Mouse (Mus musculus) intestine, postnatal 0 days (tissue): Measurements from ENCODE around the gene Psmb2. TPM values are rescaled to one million over a fixed set of nuclear protein-coding genes. Genes with fewer than 3 reads are reported as not detected.
A peak's percentile ranks its signal among the peaks of the same experiment; 100 is the strongest.

ENCODE experiments used
- ATAC-seq: fragments of 200-750 bp; cut with Nextera tagmentation; 2 replicates; pipeline ENCODE4 v1.8.0; 2017; ENCODE audit warnings: mild to moderate bottlenecking, moderate TSS enrichment, moderate library complexity
- H3K27ac ChIP-seq: fragments of 300-500 bp; sonication (generic); 2 replicates; pipeline ENCODE4 v1.5.1; 2014; ENCODE audit warnings: mild to moderate bottlenecking, low read depth, low read length, moderate library complexity
- H3K27me3 ChIP-seq: fragments of 300-500 bp; sonication (generic); replicated peaks from 2 replicates; pipeline ENCODE4 v1.6.1; 2014; ENCODE audit warnings: low read length, mixed read lengths; ENCODE audit not compliant: control insufficient read depth, insufficient read depth
- H3K36me3 ChIP-seq: fragments of 300-500 bp; sonication (generic); 2 replicates; pipeline ENCODE4 v1.6.1; 2014; ENCODE audit warnings: mild to moderate bottlenecking, moderate library complexity; ENCODE audit not compliant: control insufficient read depth, insufficient read depth
- H3K4me1 ChIP-seq: fragments of 300-500 bp; sonication (generic); replicated peaks from 2 replicates; pipeline ENCODE4 v1.6.1; 2014; ENCODE audit warnings: antibody characterized with exemption, low read length, mixed read lengths; ENCODE audit not compliant: control insufficient read depth, insufficient read depth
- H3K4me2 ChIP-seq: fragments of 300-500 bp; sonication (generic); replicated peaks from 2 replicates; pipeline ENCODE4 v1.6.1; 2014; ENCODE audit warnings: low read depth, mild to moderate bottlenecking, moderate library complexity
- H3K4me3 ChIP-seq: fragments of 300-500 bp; sonication (generic); 2 replicates; pipeline ENCODE4 v1.5.1; 2014; ENCODE audit warnings: low read depth, low read length
- H3K9ac ChIP-seq: fragments of 300-500 bp; sonication (generic); 2 replicates; pipeline ENCODE4 v1.6.1; 2014; ENCODE audit warnings: mild to moderate bottlenecking, low read depth, low read length
- H3K9me3 ChIP-seq: fragments of 300-500 bp; sonication (generic); 2 replicates; pipeline ENCODE4 v1.6.1; 2016; ENCODE audit warnings: mixed run types; ENCODE audit not compliant: control insufficient read depth
- CTCF ChIP-seq: sonication (generic); IDR thresholded peaks from 2 replicates; pipeline ENCODE4 v1.5.1; 2016; ENCODE audit warnings: low read depth, mild to moderate bottlenecking, control low read depth, antibody characterized with exemption, moderate library complexity
- WGBS: fragments of 180-500 bp; shearing (Covaris S2); extraction: QIAGEN DNeasy Blood & Tissue Kit; methylation state at CpG from one replicate; pipeline ENCODE4 v1.1.7; 2014; 5-methylcytosine and 5-hydroxymethylcytosine counted together
- polyA plus RNA-seq: library from polyadenylated mRNA; unstranded; fragments of >200 nt; fragmentation: Nextera tagmentation; extraction: Ambion mirVana; gene quantifications from 2 replicates; pipeline ENCODE4 v1.2.1, GENCODE M21; 2015

Gene Psmb2
- polyA plus RNA-seq, 1 experiment from 2014 or later: 381 TPM

GRCm38 (mm10) chr4:126734700-126735381 is 57.4 kb downstream of the Psmb2 start:
- H3K4me1 ChIP-seq: no peaks in the 10 kb centered on the region
- no peaks in the 10 kb centered on the region for H3K9me3 ChIP-seq
- WGBS: 4% methylated on average over 50 of the region's 51 CpGs
- no peaks in the 10 kb centered on the region for H3K36me3 ChIP-seq
- ATAC-seq: no peak
- H3K9ac ChIP-seq: no peak overlapping the region
- H3K4me2 ChIP-seq: peak overlapping the region; percentile 67
- peak overlapping the region; percentile 41 for H3K4me3 ChIP-seq
- TF ChIP-seq CTCF: no peak
- H3K27ac ChIP-seq: no peak overlapping the region
- H3K27me3 ChIP-seq: peaks cover 95% of the 10 kb centered on the region

DNA sequence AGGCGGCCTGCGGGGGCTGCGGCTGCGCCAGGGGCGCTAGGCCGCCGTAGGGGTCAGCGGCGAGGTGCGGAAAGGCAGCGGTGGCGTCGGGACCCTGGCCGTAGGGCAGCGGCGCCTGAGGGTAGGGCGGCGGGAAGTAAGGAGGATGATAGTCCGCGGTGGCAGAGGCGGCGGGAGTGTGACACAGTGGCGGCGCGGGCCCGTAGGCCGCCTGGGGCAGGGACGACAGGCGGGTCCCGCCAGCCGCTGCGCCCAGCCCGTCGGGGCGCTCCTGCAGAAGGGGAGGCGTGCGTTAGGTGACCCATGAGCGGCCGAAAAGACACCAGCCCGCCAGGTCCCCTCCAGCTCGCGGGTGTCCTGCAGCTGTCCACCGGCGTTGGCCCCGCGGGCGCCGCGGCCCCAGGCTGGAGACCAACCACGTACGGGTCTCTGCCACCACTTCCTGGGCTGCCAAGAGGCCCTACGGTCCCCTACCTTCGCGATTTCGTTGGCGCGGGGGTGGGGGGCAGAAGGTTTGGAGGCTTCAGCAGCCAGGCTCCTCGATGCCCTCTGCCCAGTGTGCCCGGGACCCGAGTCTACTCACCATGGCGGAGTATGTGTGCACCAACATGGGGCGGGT is 58.1 kb downstream of the Psmb2 start:
- TF ChIP-seq CTCF: no peak
- Histone ChIP-seq H3K4me3 (peak overlapping the region; percentile 41), H3K36me3 (no peaks in the 10 kb centered on the region), H3K9me3 (no peaks in the 10 kb centered on the region), H3K9ac (0 out of 2 replicates have a peak overlapping the region, but pooled peaks have one; percentile 22), H3K4me1 (no peaks in the 10 kb centered on the region), H3K4me2 (peak overlapping the region; percentile 67), H3K27ac (no peak overlapping the region), H3K27me3 (peaks cover 89% of the 10 kb centered on the region)
- 2% methylated on average over 58 of the region's 62 CpGs for WGBS
- 0 out of 2 replicates have a peak, but pooled peaks have one; percentile 28 for ATAC-seq

DNA sequence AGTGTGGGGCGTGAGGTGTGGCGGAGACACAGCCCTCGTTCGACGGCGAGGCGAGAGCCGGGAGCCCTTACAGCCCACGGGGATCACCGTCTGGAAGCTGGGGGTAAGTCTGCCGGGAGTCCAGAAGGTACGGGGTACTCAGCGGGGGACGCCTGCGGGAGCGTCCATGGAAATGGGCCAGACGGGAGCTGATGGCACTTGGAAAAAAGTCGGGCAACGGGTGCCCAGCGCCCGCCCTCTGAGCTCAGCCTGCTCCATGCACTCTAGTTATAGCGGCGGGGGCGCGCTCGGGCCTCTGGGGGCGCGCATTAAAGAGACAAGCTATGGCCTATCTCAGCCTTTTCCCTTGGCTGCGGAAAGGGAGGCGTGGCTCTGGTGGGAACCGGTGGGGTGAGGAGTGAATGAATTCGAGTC is 58.6 kb downstream of the Psmb2 start, which contains the start of gene Tfap2e:
TSS of gene Tfap2e (minus strand) at position 240 of the 414 bp plus-strand sequence.
- Histone ChIP-seq H3K4me1 (no peaks in the 10 kb centered on the region), H3K27me3 (peaks cover 84% of the 10 kb centered on the region), H3K36me3 (no peaks in the 10 kb centered on the region), H3K27ac (no peak within 1 kb of the TSS), H3K4me2 (peak within 1 kb of the TSS; percentile 67), H3K4me3 (peak within 1 kb of the TSS; percentile 41), H3K9ac (0 out of 2 replicates have a peak within 1 kb of the TSS, but pooled peaks have one; percentile 22), H3K9me3 (no peaks in the 10 kb centered on the region)
- no peak for TF ChIP-seq CTCF
- ATAC-seq: 0 out of 2 replicates have a peak, but pooled peaks have one; percentile 26
- WGBS: 1% methylated on average over 32 of the region's 32 CpGs

- peak; percentile 56 for TF ChIP-seq CTCF
- Histone ChIP-seq H3K9me3 (no peaks in the 10 kb centered on the region), H3K4me2 (no peak overlapping the region), H3K27ac (no peak overlapping the region), H3K36me3 (peaks cover 12% of the 10 kb centered on the region), H3K4me3 (no peak overlapping the region), H3K4me1 (no peaks in the 10 kb centered on the region), H3K27me3 (peaks cover 43% of the 10 kb centered on the region), H3K9ac (no peak overlapping the region)
- WGBS: 29% methylated on average over 10 of the region's 10 CpGs
- no peak for ATAC-seq
These were observed 62.7 kb downstream of the Psmb2 start for GRCm38 (mm10) chr4:126739966-126740676.

DNA sequence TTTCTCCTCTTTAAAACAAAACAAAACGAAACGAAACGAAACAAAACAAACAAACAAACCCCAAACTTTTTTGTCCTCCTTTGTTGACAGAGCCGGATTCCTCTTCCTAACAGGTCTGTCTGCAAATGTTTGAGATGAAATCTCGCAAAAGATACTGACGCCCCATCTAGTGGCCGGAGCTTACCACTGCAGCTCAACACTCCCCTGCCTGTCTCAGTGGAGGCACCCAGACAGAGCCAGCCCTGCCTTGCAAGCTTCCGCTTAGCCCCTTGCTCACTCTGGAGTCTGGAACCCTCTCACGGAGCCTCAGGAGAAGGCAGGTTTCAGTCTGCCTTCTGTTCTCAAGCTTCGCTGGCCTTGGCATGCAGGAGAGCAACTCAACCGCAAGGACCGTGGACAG is 64.0 kb downstream of the Psmb2 start:
- no peak overlapping the region for H3K9ac ChIP-seq
- peaks cover 21% of the 10 kb centered on the region for H3K36me3 ChIP-seq
- H3K9me3 ChIP-seq: no peaks in the 10 kb centered on the region
- 8% methylated on average over 12 of the region's 12 CpGs for WGBS
- ATAC-seq: peak; percentile 46; the same call in 1 of the 2 replicates
- peak overlapping the region; percentile 38; the same call in 1 of the 2 replicates for H3K4me2 ChIP-seq
- TF ChIP-seq CTCF: peak; percentile 92
- H3K27ac ChIP-seq: no peak overlapping the region
- H3K4me1 ChIP-seq: no peaks in the 10 kb centered on the region
- H3K27me3 ChIP-seq: peaks cover 29% of the 10 kb centered on the region
- no peak overlapping the region for H3K4me3 ChIP-seq

- Histone ChIP-seq H3K36me3 (peaks cover 31% of the 10 kb centered on the region), H3K4me1 (no peaks in the 10 kb centered on the region), H3K27me3 (peaks cover 15% of the 10 kb centered on the region), H3K4me2 (no peak overlapping the region), H3K9ac (no peak overlapping the region), H3K4me3 (no peak overlapping the region), H3K27ac (no peak overlapping the region), H3K9me3 (no peaks in the 10 kb centered on the region)
- ATAC-seq: no peak
- no peak for TF ChIP-seq CTCF
- WGBS: 61% methylated on average over 2 of the region's 2 CpGs
These were observed 65.5 kb downstream of the Psmb2 start for GRCm38 (mm10) chr4:126742976-126743375.
